Mouse (Mus musculus): ENCODE measurements at regions not wholly inside any gene's neighbourhood (a gene's known extent, or its start where the extent isn't known, plus 50 kb on each side); places are given as distances from the start of the nearest gene placed in this dataset.
A peak's percentile ranks its signal among the peaks of the same experiment; 100 is the strongest.

DNA sequence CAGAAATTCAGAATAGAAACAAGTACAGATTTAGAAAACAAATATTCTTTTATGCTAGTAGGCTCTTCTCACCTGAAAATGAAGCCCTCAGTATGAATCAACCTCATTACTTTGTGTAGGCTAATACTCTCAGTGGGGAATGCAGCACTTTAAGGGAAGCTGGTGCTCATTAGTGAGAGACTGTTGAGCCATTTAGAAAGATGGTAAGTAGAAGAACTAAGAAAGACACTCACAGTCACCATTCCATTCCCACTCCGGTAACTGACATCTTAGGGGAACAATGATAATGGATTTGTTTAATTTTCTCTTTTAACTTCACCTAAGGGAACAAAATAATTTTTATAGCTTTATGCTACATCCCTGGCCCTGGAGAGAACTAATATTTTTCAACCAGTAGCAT is 648.0 kb upstream of the Nova1 start:
- no peak for ATAC-seq (ENCODE audit: low TSS enrichment)

DNA sequence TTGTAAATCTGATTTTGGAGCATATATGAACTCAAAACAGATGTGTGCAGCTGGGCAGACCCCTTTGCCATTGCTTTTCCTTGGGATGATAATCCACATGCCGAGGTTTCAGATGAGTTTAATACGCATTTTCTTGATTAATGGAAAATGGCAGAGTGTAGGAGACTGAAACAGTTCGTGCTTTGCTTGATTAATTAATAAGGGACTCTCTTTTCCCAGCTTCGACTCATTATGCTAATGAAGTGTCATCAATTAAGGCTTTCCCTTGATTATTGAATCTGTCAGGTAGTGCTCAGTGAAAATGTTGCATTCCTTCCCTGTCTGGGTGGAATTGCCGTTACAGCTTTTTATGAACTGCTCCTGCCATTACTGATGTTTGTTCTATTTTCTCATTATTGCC is 647.2 kb upstream of the Nova1 start:
- ATAC-seq (ENCODE audit: low TSS enrichment) = no peak

DNA sequence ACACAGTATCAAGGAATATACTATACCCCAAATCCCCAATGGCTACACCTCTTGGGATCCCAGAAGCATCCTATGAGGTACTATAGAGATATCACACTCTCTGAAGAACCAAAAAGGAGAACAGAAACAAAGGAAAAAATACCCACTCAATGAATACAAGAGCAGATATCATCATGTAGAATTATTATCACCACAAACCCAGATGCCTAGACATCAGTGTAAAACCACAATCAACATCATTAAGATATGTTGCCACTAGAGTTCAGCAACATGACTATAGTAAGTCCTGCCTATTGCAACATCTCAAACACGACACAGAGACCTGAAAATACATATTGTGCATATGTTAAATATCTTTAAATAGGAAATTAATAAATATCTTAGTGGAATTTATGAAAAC is 612.9 kb upstream of the Nova1 start:
- no peak for ATAC-seq (ENCODE audit: low TSS enrichment)

DNA sequence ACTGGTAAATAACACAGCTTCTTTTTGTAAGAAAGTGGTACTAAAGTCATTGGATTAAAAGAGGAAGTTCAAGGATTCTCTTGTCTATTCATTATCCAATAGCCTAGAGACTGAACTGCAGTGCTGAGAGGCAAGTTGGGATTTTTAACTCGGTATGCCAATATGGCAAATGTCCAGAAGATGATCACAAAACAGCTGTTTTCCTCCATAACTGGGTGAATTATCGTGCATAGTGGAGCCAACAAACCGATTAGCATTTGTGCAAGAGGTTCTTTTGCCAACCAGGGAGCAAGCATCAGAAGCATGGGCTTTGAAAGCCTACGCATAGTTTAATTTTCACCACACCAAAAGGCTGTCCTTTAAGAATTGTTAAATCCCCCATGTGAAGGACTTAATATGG is 593.5 kb upstream of the Nova1 start:
- ATAC-seq (ENCODE audit: low TSS enrichment) = no peak

DNA sequence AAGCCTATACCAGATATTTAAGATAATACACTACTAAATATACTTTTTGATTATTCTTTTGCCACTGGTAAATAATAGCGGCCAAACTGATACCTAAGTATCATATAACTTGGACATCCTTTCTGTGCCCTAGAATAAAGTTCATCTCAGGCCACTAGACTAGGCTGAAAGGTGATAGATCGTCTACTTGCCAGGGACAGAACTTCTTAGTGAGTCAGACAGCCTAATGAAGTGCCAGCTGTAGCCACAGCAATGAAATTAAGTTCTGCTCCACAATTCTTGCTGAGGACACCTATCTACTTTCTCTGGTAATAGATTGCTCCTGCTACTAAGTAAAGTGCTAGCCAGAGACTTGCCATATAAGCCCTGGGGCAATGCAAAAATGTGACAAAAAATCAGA is 587.8 kb upstream of the Nova1 start:
- ATAC-seq (ENCODE audit: low TSS enrichment) = no peak

DNA sequence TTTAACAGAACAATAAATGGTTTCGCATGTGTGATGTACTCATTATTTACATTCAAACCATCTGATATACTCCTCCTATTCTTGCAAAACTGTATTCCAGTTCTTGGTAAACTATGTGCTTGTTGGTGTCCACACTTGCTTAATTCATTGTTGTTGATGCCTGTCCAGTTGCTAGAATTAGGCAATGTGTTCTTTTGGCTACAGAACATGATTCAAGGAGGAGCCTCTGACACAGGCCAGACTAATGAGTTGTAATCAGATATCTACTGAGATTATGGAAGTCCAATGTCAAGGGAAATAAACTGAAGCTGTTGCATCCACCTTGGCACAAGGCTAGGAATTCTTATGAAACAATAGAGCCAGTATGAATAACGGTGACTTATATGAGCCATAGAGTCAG is 587.4 kb upstream of the Nova1 start:
- ATAC-seq (ENCODE audit: low TSS enrichment) = no peak

DNA sequence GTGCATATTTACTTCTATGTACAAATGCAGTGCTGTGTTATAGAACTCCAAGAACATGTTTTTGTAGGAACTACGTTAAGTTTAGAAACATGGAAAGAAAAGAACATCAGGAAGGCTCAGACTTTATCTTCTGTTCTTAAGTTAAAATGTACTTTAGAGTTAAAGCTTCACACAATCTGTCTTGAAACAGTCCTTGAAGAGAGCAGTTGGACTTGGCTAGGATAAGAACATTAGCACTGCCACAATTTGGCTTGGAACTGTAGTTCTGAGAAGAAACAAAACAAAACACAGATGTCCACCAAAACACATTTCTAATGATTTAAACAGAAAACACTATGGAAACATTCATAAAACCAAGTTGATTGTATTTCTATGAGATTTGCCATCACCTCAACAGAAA is 564.5 kb upstream of the Nova1 start:
- no peak for ATAC-seq (ENCODE audit: low TSS enrichment)

DNA sequence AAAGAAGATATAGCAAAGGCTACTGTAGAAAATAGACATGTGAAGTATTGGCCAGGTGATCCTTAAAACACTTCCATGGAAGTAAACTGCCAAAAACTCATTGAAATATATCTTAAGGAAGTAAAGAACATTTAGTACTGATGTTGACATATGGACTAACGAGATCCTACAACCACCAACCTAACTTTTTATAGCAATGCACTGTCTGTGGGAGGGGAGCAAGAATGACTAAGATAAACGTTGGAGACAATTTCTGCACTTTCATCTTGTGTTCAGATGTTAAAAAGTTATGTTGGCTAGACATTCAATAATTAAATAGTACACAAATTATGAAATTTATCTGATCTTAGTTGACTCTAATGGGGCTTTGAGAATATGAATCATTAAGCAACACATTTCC is 534.5 kb upstream of the Nova1 start:
- peak; percentile 78 for ATAC-seq (ENCODE audit: low TSS enrichment)

DNA sequence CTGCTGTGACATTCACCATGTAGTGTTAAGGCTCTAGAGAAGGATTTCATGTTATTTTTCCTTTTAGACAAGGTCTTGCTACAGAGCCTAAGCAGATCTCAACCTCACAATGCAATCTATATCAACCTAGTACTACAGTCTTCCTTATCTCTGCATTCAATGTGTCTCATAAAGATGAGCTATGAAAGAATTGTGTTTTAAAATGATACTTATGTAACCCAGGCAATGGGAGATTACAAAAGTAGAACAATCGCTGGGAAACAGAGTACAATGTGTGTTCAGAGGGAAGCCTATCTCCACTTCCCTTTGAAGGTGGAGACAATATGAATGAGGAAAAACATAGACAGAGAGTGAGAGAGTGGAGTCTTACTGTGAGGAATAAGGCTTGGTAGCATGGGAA is 532.5 kb upstream of the Nova1 start:
- ATAC-seq (ENCODE audit: low TSS enrichment) = no peak

DNA sequence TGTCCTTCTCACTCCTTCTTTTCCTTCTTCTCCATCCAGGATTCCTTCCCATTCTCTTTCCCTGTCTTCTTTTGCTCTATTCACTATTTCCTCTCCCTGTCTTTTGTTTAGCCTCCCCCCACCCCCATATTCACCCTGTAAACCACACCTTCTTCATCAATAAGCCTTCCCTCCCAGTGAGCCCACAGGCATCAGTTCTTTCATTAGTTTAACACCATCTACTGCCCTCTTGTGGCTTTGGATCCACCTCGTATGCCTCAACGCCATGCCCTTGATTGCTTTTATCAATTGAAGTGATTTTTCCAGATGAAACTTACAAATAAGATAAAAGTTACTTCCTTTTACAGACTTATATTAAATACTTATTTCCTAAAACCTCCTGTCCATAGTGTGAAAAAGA is 494.7 kb upstream of the Nova1 start:
- peak; percentile 77; the same call in 1 of the 2 replicates for ATAC-seq (ENCODE audit: low TSS enrichment)

DNA sequence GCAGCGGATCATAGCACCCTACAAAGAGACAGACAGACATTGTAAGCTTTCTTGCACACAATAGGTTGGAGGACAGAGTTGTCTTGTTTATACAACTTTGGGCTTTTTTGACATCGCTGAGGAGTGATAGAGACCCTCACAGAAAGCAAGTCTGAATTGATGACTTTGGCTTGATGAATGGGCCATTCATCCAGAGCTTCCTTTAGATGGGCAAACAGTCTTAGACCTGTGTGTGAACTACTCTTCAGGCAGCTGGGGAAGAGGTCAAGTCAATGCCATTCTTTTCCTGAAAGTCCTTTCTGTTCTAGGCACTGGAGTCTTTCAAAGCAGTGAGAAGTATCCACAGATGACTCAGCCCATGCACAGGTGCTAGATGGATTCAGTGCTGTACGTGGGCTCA is 457.2 kb upstream of the Nova1 start:
- no peak for ATAC-seq (ENCODE audit: low TSS enrichment)

DNA sequence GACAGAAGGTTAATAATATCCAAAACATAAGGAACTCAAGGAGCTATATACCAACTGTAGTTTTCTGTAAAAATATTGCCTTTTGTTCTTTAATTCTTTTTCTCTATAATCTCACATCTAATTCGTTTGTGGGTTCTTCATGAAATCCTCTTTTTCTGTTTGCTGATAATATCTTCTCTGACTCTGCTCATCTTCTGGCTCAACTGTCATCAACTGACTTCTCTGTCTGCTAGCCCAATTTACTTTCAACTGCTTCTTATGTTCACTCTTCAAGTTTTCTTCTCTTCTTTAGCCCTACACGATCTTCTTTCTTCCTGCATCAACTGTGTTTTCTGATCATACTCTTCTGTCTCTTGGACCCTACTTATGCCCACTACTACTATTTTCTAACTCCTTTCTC is 453.6 kb upstream of the Nova1 start:
- no peak for ATAC-seq (ENCODE audit: low TSS enrichment)

DNA sequence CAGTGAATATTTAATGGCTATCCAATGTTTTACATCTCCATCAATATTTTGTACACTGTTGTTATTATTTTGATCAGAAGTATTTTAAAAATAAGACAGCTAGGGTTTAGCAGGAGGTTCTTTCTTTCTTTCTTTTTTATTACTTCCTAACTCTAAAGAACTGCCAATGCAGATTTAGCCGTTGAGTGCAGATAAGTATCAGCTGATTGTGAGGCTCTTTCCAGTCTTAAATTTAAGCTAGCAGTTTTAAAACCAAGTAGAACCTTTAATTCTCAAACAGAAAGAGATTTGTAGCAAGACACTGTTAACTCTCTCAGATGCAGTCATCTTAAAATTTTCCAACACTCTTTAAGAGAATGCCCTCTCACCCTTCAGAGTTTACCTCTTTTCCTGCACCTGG is 445.4 kb upstream of the Nova1 start:
- no peak for ATAC-seq (ENCODE audit: low TSS enrichment)

DNA sequence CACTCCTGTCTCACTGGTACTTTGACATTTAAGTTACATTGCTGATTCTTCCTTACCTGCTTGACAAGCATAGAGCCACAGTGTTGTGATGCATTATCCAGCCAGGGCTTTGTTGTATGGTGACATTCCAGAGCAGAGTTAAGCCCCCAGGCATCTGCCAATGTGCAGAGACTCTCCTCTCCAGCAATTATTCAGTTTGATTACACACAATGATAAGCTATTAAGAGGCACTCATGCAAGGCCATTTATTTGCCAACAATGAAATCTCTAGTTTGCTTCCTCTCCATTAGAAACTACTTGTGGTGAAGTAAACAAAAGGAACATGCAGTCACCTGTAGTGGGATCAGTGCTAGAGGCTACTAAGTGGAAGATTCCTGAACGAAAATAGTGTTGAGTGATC is 444.7 kb upstream of the Nova1 start:
- ATAC-seq (ENCODE audit: low TSS enrichment) = no peak

DNA sequence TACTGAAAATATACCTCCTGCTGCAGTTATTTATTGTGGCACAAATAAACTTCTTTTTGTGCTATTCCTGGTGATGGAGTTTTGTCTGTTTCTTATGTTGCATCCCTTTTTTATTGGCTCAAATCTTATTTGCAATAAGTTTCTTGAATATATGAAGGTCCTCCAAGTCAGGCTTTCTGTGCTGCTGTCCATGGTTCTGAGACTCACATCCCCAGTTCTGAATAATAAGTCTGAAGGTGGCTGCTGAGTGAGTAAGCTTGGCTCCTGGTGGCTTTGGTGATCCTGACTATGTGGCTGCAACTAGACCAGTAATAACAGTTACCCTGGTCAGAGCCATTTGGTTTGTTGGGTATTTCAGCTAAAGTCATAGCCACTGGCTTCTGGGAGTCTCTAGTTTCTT is 433.6 kb upstream of the Nova1 start:
- ATAC-seq (ENCODE audit: low TSS enrichment) = no peak

DNA sequence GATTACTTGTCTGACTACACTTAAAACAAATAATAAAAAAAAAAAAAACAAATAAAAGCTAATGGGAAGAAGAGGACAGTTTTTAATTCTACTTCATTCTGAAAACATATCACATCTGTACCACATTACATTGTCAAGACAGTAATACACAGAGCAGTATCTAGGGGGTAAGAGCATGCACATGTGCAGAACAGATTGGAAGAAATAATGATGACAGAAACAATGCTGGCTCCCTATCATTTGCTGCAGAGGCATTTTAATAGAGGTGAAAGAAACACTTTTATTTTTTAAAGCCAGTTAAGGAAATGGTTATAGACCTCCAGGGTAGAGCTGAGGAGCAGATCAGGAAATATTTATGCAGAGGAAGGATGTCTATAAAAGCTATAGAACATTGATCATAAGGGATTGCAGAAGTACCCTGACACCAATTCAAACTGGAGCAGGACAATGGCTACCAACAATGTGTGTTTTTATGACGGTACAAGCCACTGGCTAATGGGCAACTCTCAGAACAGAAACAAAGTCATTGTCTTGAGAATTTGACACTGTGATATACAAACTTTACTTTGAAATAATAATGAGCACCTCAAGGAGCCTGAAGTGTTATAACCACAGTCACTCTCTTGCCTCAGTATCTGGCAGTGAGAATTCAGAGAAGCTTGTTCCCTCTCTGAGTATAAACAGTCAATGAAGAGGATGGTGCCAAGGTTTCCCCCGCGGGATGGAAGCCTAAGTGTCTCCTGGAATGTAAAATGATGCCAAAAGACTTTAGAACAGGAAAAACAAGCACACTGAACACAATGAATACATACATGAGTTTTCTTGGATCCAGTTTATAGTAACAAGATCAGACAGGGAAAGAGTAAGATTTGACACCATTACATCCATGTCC is 425.1 kb upstream of the Nova1 start:
- no peak for ATAC-seq (ENCODE audit: low TSS enrichment)

DNA sequence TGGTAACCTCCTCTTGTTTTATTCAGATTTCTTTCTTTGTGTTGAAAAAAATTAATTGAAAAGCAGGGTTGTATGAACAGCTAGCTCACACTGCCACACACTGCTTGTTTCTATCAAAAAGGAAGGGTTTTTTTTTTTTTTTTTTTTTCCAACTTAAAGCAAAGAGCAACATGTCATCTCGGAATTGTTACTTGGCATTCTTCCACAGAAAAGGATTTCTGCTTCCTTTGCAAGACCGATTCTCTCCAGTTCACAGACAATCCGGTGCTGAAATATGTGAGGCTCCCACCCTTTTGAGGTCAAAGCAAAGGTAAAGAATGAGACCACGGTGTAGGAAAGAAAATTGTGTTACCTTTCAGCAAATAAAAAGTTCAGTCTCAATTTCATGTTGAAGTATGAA is 401.3 kb upstream of the Nova1 start:
- ATAC-seq (ENCODE audit: low TSS enrichment) = no peak

DNA sequence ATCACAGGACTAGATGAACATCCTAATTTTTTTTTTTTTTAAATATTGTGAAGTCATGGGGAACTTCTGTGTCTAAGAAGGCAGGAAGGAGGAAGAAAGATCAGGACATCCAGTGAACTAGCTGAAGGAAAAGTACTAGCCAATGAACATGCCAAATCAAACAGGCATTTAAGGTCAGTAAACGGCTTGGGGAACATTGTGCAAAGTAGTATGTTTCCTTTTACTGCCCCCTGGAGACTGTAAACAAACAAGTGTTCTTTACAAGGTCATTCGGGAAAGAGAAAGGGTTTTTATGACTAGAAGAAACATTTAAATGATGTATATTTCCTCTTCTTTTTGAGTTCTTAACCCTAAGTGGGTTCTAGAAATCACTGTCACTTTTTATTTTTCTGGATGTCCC is 400.6 kb upstream of the Nova1 start:
- ATAC-seq (ENCODE audit: low TSS enrichment) = no peak

DNA sequence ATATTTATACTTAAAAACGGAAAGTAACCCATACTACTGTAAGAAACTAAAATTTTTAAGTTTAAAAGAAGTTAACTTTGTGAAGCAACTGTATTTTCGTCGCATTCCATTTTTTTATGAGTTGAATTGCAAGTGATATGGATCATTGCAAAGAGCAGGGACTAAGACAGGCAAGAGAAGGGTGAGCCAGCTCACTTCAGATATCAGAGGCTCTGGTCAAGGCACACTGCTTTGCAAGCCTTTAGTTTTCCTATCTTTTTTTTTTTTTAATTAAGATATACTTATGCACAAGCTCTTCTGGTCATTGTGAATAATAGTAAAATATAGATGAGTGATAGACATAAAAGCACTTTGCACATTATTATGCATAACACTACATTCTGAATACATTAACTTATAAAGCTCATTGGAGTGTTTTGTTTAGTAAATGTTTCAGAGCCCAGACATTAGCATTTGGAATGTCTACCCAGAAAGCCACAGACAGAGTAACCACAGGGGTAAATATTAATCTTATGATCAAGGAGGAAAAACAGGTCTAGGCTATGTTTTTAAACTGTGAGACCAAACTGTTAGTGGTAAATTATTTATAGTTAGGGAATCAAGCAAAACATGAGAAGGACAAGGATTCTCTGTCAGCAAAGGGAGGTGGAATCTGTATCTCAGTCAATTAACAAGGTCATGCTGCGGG is 392.8 kb upstream of the Nova1 start:
- no peak for ATAC-seq (ENCODE audit: low TSS enrichment)

DNA sequence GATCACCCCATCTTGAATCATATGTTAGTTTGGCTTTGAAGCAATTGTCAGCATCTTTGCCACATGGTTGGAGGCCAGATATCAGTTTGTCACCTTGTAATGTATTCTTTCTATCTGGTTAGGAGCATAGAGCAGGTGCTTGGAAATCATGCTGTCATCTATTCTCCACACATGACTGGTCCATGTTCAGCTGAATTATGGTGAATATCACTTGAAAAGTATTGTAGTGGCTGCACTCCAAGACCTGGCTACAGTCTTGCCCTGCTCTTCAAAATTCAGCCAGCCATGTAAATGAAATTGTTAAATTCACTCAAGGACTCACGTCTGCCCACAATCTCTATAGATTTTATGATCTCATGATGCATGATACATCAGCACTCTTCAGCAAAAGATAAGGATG is 384.2 kb upstream of the Nova1 start:
- ATAC-seq (ENCODE audit: low TSS enrichment) = no peak

DNA sequence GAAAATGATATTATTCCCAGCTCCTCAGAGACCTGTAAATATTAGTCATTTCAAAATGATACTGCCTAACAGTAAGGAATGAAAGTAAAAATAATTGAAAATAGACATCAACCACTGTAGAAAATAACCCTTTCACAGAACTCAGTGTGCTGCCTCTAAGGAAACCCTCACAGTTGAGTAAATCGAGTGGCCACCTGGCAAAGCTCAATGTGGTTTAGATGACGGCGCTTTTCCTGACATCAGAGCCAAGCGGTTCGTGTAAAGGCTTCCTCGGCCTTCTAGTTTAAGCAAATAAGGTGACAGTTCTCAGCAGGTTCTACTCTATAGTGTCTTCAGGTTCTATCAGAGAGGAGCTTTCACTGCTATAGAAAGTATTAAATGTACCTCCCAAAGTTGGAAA is 379.9 kb upstream of the Nova1 start:
- ATAC-seq (ENCODE audit: low TSS enrichment) = no peak

DNA sequence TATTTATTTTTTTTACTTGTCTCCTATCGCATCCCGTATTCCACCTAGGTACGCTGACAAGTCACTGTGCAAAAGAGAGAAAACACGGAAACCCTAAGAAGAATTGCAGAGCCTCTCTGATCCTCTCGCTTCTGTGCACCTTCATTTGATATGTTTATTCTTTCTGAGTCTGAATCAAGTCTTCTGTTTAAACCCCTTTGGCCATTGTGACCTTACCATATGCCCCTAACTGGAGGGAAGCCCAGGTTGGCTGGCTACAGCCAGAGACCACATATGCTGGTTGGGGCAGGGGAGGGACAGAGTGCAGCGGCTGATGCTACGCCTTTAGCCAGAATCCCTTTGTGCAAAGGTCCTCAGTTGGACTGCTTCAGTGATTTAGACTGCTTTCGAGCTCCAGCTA is 346.0 kb upstream of the Nova1 start:
- ATAC-seq (ENCODE audit: low TSS enrichment) = peak; percentile 10; the same call in 1 of the 2 replicates

DNA sequence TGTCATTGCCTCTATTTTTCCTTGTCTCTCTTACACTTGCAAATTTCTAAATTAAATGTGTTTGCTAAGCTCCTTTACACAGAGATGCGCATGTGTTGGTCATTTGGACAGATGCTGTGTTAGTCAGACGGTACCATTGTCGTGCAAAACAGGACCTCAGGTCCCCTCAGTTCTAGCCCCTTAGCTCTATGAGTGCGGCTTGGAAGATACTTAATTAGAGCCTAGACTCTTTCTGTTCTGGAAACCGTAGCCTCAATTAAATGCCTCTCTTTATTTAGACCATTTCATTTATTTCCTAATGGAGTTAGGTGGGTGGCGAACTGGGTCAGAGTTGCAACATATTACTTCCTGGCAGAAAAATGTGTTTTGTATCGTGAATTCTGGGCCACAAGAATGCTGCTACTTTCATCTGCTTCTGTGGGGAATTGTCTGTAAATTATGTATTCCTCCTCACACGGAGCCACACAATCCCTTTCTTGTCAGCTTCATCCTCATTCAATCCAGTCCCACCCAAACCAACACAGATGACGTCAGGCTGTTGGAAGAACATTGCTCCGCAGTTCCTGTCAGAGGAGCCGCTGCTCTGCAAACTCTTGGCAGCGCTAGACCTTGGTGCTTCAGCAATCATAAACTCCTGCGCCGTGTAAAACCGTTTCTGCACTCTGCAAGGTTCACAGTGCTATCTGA is 345.4 kb upstream of the Nova1 start:
- peak; percentile 94 for ATAC-seq (ENCODE audit: low TSS enrichment)
